Mouse (Mus musculus): Measurements from ENCODE around the gene Agap2. TPM values are rescaled to one million over a fixed set of nuclear protein-coding genes. Genes with fewer than 3 reads are reported as not detected.
A peak's percentile ranks its signal among the peaks of the same experiment; 100 is the strongest.

Agap2 gene
- polyA plus RNA-seq, 2 experiments: 0.57 to 3.0 TPM

DNA sequence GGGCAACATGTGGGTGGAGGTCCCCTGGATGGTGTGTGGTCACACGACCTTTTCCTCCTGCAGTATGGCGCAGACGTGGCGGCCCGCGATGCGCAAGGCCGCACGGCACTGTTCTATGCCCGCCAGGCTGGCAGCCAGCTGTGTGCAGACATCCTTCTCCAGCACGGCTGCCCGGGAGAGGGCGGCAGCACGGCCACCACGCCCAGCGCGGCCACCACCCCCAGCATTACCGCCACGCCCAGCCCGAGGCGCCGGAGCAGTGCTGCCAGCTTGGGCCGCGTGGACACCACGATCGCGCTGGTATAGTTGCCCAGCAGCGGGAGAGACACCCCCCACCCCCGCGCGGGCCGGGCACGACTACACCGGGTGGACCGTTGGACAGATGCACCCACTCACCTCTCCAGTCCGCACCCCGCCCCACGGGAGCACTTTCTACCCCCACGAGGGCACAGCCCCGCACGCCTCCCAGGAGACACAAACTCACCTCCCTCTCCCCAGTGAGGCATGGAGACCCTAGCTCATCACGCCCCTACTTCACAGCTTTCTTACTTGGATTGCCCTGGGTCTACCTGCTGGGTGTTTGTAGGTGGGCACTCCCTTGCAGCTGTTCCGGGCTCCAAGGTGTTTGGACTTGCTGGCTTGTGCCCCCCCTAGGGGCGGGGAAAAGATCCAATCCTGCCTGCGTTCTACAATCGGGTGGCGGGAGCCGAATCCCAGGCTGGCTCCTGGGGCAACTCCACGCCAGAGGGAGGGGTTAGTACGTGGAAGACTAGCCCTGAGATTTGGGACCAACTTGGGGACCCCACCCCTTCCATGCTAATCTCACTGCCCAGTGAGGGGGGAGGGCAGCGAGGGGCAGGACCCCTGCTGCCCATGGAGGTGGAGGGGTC lies 16.7 kb downstream of the Agap2 start:
- TF ChIP-seq CTCF (IDR thresholded peaks at IDR 0.05; ENCODE audit: low read depth) (no peak), EP300 (IDR thresholded peaks at IDR 0.05; ENCODE audit: low read depth) (no peak)
- no peak overlapping the region for H3K27ac ChIP-seq
- peak overlapping the region; percentile 9; the same call in 1 of the 2 replicates for H3K4me2 ChIP-seq (ENCODE audit: low read depth)
- DNase-seq (ENCODE audit: low read depth in 3 of 3, low spot score in 3 of 3): no peak
- peaks cover 9% of the 10 kb centered on the region for H3K27me3 ChIP-seq (ENCODE audit: control insufficient read depth, insufficient read depth, low read length)
- no peaks in the 10 kb centered on the region for H3K36me3 ChIP-seq (replicated peaks; ENCODE audit: control insufficient read depth, insufficient read depth, low read depth)
- H3K9ac ChIP-seq (replicated peaks): no peak overlapping the region
- no peaks in the 10 kb centered on the region; a peak in 1 of 4 replicates for H3K4me1 ChIP-seq (replicated peaks; ENCODE audit: control insufficient read depth in 2 of 2, insufficient read depth in 2 of 2, low read length in 1 of 2)
- peak; percentile 40; the same call in 1 of the 2 replicates for ATAC-seq (ENCODE audit: insufficient read depth)
- H3K9me3 ChIP-seq (ENCODE audit: control insufficient read depth, low read length): no peaks in the 10 kb centered on the region
- 57% methylated on average over 51 of the region's 51 CpGs for WGBS (ENCODE audit: insufficient replicate concordance)
- H3K4me3 ChIP-seq (ENCODE audit: insufficient read depth in 1 of 2, low read depth in 2 of 2, low read length in 2 of 2): no peak overlapping the region

DNA sequence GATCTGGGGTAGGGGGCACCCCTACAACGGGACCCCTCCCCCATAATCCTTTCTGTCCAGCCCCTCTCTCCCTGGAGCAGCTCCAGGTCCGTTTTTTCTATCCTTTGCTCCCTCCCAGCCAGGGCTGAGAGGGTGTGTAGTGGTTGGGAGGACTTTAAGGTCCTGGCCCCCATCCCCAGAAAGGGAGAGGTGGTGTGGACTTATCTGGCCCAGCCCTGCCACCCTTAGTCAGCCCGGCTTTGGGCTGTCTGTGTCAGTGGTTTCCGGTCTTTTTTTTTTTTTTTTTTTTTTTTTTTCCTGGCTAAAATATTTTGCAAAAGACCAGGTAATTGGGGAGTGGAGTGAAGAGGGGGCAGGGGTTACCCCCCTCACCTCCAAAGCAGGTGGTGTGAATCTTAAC lies 17.7 kb downstream of the Agap2 start:
- DNase-seq (ENCODE audit: low read depth in 3 of 3, low spot score in 3 of 3) (no peak), ATAC-seq (ENCODE audit: insufficient read depth) (no peak)
- H3K9ac ChIP-seq (replicated peaks): no peak overlapping the region
- H3K27ac ChIP-seq: no peak overlapping the region
- peaks cover 9% of the 10 kb centered on the region for H3K27me3 ChIP-seq (ENCODE audit: control insufficient read depth, insufficient read depth, low read length)
- H3K4me3 ChIP-seq (ENCODE audit: insufficient read depth in 1 of 2, low read depth in 2 of 2, low read length in 2 of 2): no peak overlapping the region
- no peak overlapping the region for H3K4me2 ChIP-seq (ENCODE audit: low read depth)
- TF ChIP-seq CTCF (IDR thresholded peaks at IDR 0.05; ENCODE audit: low read depth) (no peak), EP300 (IDR thresholded peaks at IDR 0.05; ENCODE audit: low read depth) (no peak)
- 0 out of 2 replicates have a peak, but pooled peaks cover 3% of the 10 kb centered on the region for H3K36me3 ChIP-seq (replicated peaks; ENCODE audit: control insufficient read depth, insufficient read depth, low read depth)
- no peaks in the 10 kb centered on the region for H3K9me3 ChIP-seq (ENCODE audit: control insufficient read depth, low read length)
- H3K4me1 ChIP-seq (replicated peaks; ENCODE audit: control insufficient read depth in 2 of 2, insufficient read depth in 2 of 2, low read length in 1 of 2): no peaks in the 10 kb centered on the region; a peak in 1 of 4 replicates
- WGBS (ENCODE audit: insufficient replicate concordance): 31% methylated on average over 4 of the region's 4 CpGs

DNA sequence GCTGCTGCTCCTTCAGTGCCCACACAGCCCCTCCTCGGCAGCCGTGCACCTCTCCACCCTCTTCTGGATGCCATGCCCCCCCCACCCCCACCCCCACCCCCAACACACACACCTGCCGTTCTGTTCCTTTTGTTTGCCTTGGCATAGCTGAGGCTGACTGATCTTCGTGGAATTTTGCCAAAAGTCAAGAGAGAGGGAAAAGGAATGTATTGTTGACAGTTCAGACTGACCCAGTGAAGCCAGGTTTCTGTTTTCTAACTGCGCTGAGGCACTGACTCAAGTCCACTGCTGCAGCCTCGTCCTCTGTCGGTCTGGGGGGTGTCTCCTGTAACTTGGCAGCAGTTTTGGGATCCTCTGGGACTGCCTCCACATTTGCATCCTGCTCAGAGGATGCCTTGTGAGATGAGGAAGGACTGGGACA lies 19.3 kb downstream of the Agap2 start:
- WGBS (ENCODE audit: insufficient replicate concordance): 62% methylated on average over 7 of the region's 7 CpGs
- ATAC-seq (ENCODE audit: insufficient read depth): no peak
- TF ChIP-seq EP300 (IDR thresholded peaks at IDR 0.05; ENCODE audit: low read depth) (no peak), CTCF (IDR thresholded peaks at IDR 0.05; ENCODE audit: low read depth) (no peak)
- no peak overlapping the region for H3K4me3 ChIP-seq (ENCODE audit: insufficient read depth in 1 of 2, low read depth in 2 of 2, low read length in 2 of 2)
- peaks cover 3% of the 10 kb centered on the region for H3K36me3 ChIP-seq (replicated peaks; ENCODE audit: control insufficient read depth, insufficient read depth, low read depth)
- H3K9me3 ChIP-seq (ENCODE audit: control insufficient read depth, low read length): no peaks in the 10 kb centered on the region
- H3K4me1 ChIP-seq (replicated peaks; ENCODE audit: control insufficient read depth in 2 of 2, insufficient read depth in 2 of 2, low read length in 1 of 2): no peaks in the 10 kb centered on the region; a peak in 1 of 4 replicates
- H3K27me3 ChIP-seq (ENCODE audit: control insufficient read depth, insufficient read depth, low read length): peaks cover 9% of the 10 kb centered on the region
- H3K4me2 ChIP-seq (ENCODE audit: low read depth): no peak overlapping the region
- H3K9ac ChIP-seq (replicated peaks): no peak overlapping the region
- DNase-seq (ENCODE audit: low read depth in 3 of 3, low spot score in 3 of 3): no peak
- no peak overlapping the region for H3K27ac ChIP-seq

DNA sequence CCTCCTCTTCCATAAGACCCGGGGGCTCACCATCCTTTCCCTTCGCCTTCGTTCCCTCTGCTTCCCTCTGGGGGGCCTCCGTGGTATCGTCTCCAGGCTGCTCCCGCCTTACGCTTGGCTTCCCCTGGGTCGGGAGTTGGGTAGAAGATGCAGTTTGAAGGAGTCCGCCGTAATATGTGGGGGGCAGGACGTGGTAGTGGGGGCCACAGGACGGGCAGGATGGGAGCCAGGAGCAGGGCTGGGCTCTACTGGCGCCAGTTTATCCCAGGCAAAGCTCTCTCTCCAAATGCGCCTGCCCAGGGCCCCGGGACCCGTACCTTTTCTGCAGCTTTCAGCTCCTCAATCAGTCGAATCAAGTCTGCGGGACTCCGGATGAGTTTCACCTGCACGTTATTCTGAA lies 23.4 kb downstream of the Agap2 start:
- Histone ChIP-seq H3K4me2 (ENCODE audit: low read depth) (no peak overlapping the region), H3K27me3 (ENCODE audit: control insufficient read depth, insufficient read depth, low read length) (no peaks in the 10 kb centered on the region), H3K4me3 (ENCODE audit: insufficient read depth in 1 of 2, low read depth in 2 of 2, low read length in 2 of 2) (no peak overlapping the region), H3K9ac (replicated peaks) (no peak overlapping the region), H3K36me3 (replicated peaks; ENCODE audit: control insufficient read depth, insufficient read depth, low read depth) (peaks cover 3% of the 10 kb centered on the region), H3K27ac (no peak overlapping the region), H3K4me1 (replicated peaks; ENCODE audit: control insufficient read depth in 2 of 2, insufficient read depth in 2 of 2, low read length in 1 of 2) (peaks cover 7 to 13% of the 10 kb centered on the region in 2 experiments), H3K9me3 (ENCODE audit: control insufficient read depth, low read length) (no peaks in the 10 kb centered on the region)
- TF ChIP-seq EP300 (IDR thresholded peaks at IDR 0.05; ENCODE audit: low read depth) (no peak), CTCF (IDR thresholded peaks at IDR 0.05; ENCODE audit: low read depth) (no peak)
- 79% methylated on average over 20 of the region's 20 CpGs for WGBS (ENCODE audit: insufficient replicate concordance)
- ATAC-seq (ENCODE audit: insufficient read depth) (no peak), DNase-seq (ENCODE audit: low read depth in 3 of 3, low spot score in 3 of 3) (no peak)

DNA sequence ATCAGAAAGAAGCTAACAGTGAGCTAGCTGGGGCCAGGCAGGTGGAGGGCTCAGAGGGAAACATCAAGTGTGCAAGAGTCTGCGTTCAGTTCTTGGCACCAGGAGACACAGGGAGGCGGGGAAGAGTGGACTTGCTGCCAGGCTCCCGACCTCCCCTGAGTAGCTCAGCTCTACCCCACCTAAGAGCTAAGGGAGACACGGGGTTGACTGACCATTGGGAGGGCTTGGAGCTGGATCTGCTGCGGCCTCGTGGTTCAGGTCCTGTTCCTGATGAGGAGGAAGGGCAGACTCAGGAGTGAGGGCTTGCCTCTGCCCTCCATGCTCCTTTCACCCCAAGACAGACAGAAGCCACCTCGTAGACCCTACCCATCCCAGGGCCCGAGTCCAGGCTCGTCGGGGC lies 24.1 kb downstream of the Agap2 start:
- no peak overlapping the region for H3K27ac ChIP-seq
- H3K9me3 ChIP-seq (ENCODE audit: control insufficient read depth, low read length): no peaks in the 10 kb centered on the region
- peaks cover 7 to 20% of the 10 kb centered on the region in 2 experiments for H3K4me1 ChIP-seq (replicated peaks; ENCODE audit: control insufficient read depth in 2 of 2, insufficient read depth in 2 of 2, low read length in 1 of 2)
- DNase-seq (ENCODE audit: low read depth in 3 of 3, low spot score in 3 of 3): no peak
- WGBS (ENCODE audit: insufficient replicate concordance): 78% methylated on average over 10 of the region's 10 CpGs
- no peak overlapping the region for H3K4me2 ChIP-seq (ENCODE audit: low read depth)
- no peak overlapping the region for H3K4me3 ChIP-seq (ENCODE audit: insufficient read depth in 1 of 2, low read depth in 2 of 2, low read length in 2 of 2)
- H3K36me3 ChIP-seq (replicated peaks; ENCODE audit: control insufficient read depth, insufficient read depth, low read depth): peaks cover 3% of the 10 kb centered on the region
- no peak overlapping the region for H3K9ac ChIP-seq (replicated peaks)
- no peaks in the 10 kb centered on the region for H3K27me3 ChIP-seq (ENCODE audit: control insufficient read depth, insufficient read depth, low read length)
- TF ChIP-seq CTCF (IDR thresholded peaks at IDR 0.05; ENCODE audit: low read depth) (no peak), EP300 (IDR thresholded peaks at IDR 0.05; ENCODE audit: low read depth) (no peak)
- ATAC-seq (ENCODE audit: insufficient read depth): no peak
